Mouse (Mus musculus): Measurements from ENCODE around the gene Tmem116.
"Not testable (repeated sequence)": the region's sequence is repeated elsewhere in the genome, so short reads cannot be mapped to it uniquely, and the experiment has no call there.

GRCm38 (mm10) chr5:121519758-121520157, 68.1 kb downstream of the Tmem116 start:
- not testable (repeated sequence) for TF ChIP-seq POLR2A (IDR thresholded peaks at IDR 0.05; ENCODE audit: extremely low read depth, insufficient read depth, low read length); CTCF (IDR thresholded peaks at IDR 0.05; ENCODE audit: low read depth, low read length)

Data from liver, adult 2 months (tissue).